Mouse (Mus musculus) CH12.LX (cell line): ENCODE data around the gene Adgrl1.

Experiments used
- CHD2 ChIP-seq: IDR thresholded peaks from 2 replicates; pipeline ENCODE4 v1.6.1; 2011; ENCODE audit warnings: low read length, improper control_type of control experiment
- CTCF ChIP-seq, 2 experiments: IDR thresholded peaks in 1 of 2; conservative IDR thresholded peaks in 1 of 2; 2 replicates each; pipeline ENCODE4 v1.5.1; 2011 to 2012; ENCODE audit warnings: low read depth in 2 of 2, low read length in 2 of 2, improper control_type of control experiment in 1 of 2, inconsistent platforms in 1 of 2, mild to moderate bottlenecking in 1 of 2, moderate library complexity in 1 of 2
- EP300 ChIP-seq: IDR thresholded peaks from 2 replicates; pipeline ENCODE4 v1.6.1; 2011; ENCODE audit warnings: low read length, improper control_type of control experiment
- GABPA ChIP-seq: IDR thresholded peaks from 2 replicates; pipeline ENCODE4 v1.6.1; 2012; ENCODE audit warnings: low read depth, low read length, improper control_type of control experiment, inconsistent platforms; ENCODE audit not compliant: insufficient replicate concordance
- JUND ChIP-seq: conservative IDR thresholded peaks from 2 replicates; pipeline ENCODE4 v1.6.1; 2011; ENCODE audit warnings: low read depth, low read length, improper control_type of control experiment
- MAX ChIP-seq: IDR thresholded peaks from 2 replicates; pipeline ENCODE4 v1.6.1; 2011; ENCODE audit warnings: low read length, improper control_type of control experiment
- MAZ ChIP-seq: IDR thresholded peaks from 2 replicates; pipeline ENCODE4 v1.6.1; 2012; ENCODE audit warnings: low read depth, mild to moderate bottlenecking, inconsistent platforms, low read length, improper control_type of control experiment, moderate library complexity
- NRF1 ChIP-seq: IDR thresholded peaks from 2 replicates; pipeline ENCODE4 v1.6.1; 2014; ENCODE audit warnings: low read depth, mild to moderate bottlenecking, inconsistent platforms, low read length, improper control_type of control experiment, moderate library complexity
- POLR2A ChIP-seq: IDR thresholded peaks from 2 replicates; pipeline ENCODE4 v1.6.1; 2011; ENCODE audit warnings: low read depth, mild to moderate bottlenecking, improper control_type of control experiment, low read length
- SIN3A ChIP-seq: IDR thresholded peaks from 2 replicates; pipeline ENCODE4 v1.6.1; 2012; ENCODE audit warnings: low read length, improper control_type of control experiment, inconsistent platforms
- SMC3 ChIP-seq: IDR thresholded peaks from 2 replicates; pipeline ENCODE4 v1.6.1; 2011; ENCODE audit warnings: low read depth, low read length, improper control_type of control experiment
- USF1 ChIP-seq: IDR thresholded peaks from 2 replicates; pipeline ENCODE4 v1.6.1; 2014; ENCODE audit warnings: low read depth, mild to moderate bottlenecking, inconsistent platforms, low read length, improper control_type of control experiment
- USF2 ChIP-seq: conservative IDR thresholded peaks from 2 replicates; pipeline ENCODE4 v1.6.1; 2011; ENCODE audit warnings: low read depth, low read length, improper control_type of control experiment
- ZNF384 ChIP-seq: IDR thresholded peaks from 2 replicates; pipeline ENCODE4 v1.6.1; 2012; ENCODE audit warnings: low read depth, low read length, improper control_type of control experiment, inconsistent platforms

DNA sequence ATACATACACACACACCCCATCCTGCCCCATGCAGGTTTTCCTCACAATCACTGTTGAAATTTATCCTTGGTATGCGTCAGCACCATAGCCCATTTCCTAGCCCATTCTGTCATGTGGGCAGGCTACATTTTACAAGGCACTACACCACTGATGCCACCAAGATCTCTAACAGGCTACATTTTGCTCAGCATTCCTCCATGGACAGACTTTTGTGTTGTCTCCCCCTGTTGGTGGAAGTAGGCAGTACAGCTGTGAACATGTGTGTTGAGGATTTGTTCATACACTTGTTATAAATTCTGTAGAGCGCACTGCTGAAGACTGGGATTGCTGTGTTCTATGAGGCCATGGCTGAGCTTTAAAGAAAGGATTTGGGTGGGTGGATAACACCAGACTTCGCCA lies 21.7 kb downstream of the Adgrl1 start:
- TF ChIP-seq CHD2 = no peak
- peak; percentile 84 to 91 for TF ChIP-seq CTCF (conservative IDR thresholded peaks at IDR 0.05 in 1 of 2, IDR thresholded peaks at IDR 0.05 in 1 of 2; ENCODE audit: low read depth in 2 of 2, low read length in 2 of 2)
- TF ChIP-seq POLR2A = no peak
- TF ChIP-seq JUND = no peak
- TF ChIP-seq EP300 = no peak
- TF ChIP-seq GABPA = no peak
- no peak for TF ChIP-seq MAX
- TF ChIP-seq NRF1 = no peak
- no peak for TF ChIP-seq SIN3A
- peak; percentile 79 for TF ChIP-seq SMC3
- no peak for TF ChIP-seq USF1
- no peak for TF ChIP-seq ZNF384
- no peak for TF ChIP-seq USF2
- TF ChIP-seq MAZ = no peak
